Mouse (Mus musculus): ENCODE data around the gene Ttn.

Ttn gene

GRCm38 (mm10) chr2:76843162-76843561, 139.2 kb downstream of the Ttn start:
- DNase-seq (ENCODE audit: low spot score in 2 of 2) = no peak

GRCm38 (mm10) chr2:76820472-76820871, 161.9 kb downstream of the Ttn start:
- DNase-seq (ENCODE audit: low spot score in 2 of 2) = no peak

GRCm38 (mm10) chr2:76817796-76818195, 164.6 kb downstream of the Ttn start:
- DNase-seq (ENCODE audit: low spot score in 2 of 2) = no peak

GRCm38 (mm10) chr2:76814048-76814817, 168.1 kb downstream of the Ttn start:
- no peak for DNase-seq (ENCODE audit: low spot score in 2 of 2)

- DNase-seq (ENCODE audit: low spot score in 2 of 2) = no peak
These were observed 171.2 kb downstream of the Ttn start for GRCm38 (mm10) chr2:76811160-76811559.

GRCm38 (mm10) chr2:76808334-76808733, 174.0 kb downstream of the Ttn start:
- no peak for DNase-seq (ENCODE audit: low spot score in 2 of 2)

GRCm38 (mm10) chr2:76807284-76807683, 175.1 kb downstream of the Ttn start:
- DNase-seq (ENCODE audit: low spot score in 2 of 2) = no peak

GRCm38 (mm10) chr2:76806861-76807260, 175.5 kb downstream of the Ttn start:
- no peak for DNase-seq (ENCODE audit: low spot score in 2 of 2)

- no peak for DNase-seq (ENCODE audit: low spot score in 2 of 2)
These were observed 176.0 kb downstream of the Ttn start for GRCm38 (mm10) chr2:76806376-76806775.

- DNase-seq (ENCODE audit: low spot score in 2 of 2) = no peak
These were observed 177.0 kb downstream of the Ttn start for GRCm38 (mm10) chr2:76805191-76805892.

- no peak for DNase-seq (ENCODE audit: low spot score in 2 of 2)
These were observed 198.2 kb downstream of the Ttn start for GRCm38 (mm10) chr2:76784171-76784570.

GRCm38 (mm10) chr2:76780792-76781191, 201.6 kb downstream of the Ttn start:
- no peak for DNase-seq (ENCODE audit: low spot score in 2 of 2)

- DNase-seq (ENCODE audit: low spot score in 2 of 2) = no peak
These were observed 212.5 kb downstream of the Ttn start for GRCm38 (mm10) chr2:76769831-76770230.

GRCm38 (mm10) chr2:76767231-76767630, 215.1 kb downstream of the Ttn start:
- DNase-seq (ENCODE audit: low spot score in 2 of 2) = no peak

- DNase-seq (ENCODE audit: low spot score in 2 of 2) = no peak
These were observed 217.8 kb downstream of the Ttn start for GRCm38 (mm10) chr2:76764526-76764925.

- DNase-seq (ENCODE audit: low spot score in 2 of 2) = no peak
These were observed 220.2 kb downstream of the Ttn start for GRCm38 (mm10) chr2:76762154-76762553.

- DNase-seq (ENCODE audit: low spot score in 2 of 2) = no peak
These were observed 225.9 kb downstream of the Ttn start for GRCm38 (mm10) chr2:76756461-76756860.

- DNase-seq (ENCODE audit: low spot score in 2 of 2) = no peak
These were observed 230.4 kb downstream of the Ttn start for GRCm38 (mm10) chr2:76751993-76752392.

- DNase-seq (ENCODE audit: low spot score in 2 of 2) = no peak
These were observed 232.8 kb downstream of the Ttn start for GRCm38 (mm10) chr2:76749341-76750110.

- DNase-seq (ENCODE audit: low spot score in 2 of 2) = no peak
These were observed 233.7 kb downstream of the Ttn start for GRCm38 (mm10) chr2:76748696-76749095.

- DNase-seq (ENCODE audit: low spot score in 2 of 2) = no peak
These were observed 262.7 kb downstream of the Ttn start for GRCm38 (mm10) chr2:76719650-76720049.

GRCm38 (mm10) chr2:76714984-76715383, 267.4 kb downstream of the Ttn start:
- DNase-seq (ENCODE audit: low spot score in 2 of 2) = no peak
